Mouse (Mus musculus): ENCODE measurements at regions not wholly inside any gene's neighbourhood (a gene's known extent, or its start where the extent isn't known, plus 50 kb on each side); places are given as distances from the start of the nearest gene placed in this dataset.

- H3K9me3 ChIP-seq (ENCODE audit: low read length), result no peaks in the 10 kb centered on the region
- H3K4me3 ChIP-seq (ENCODE audit: low read length), result no peak overlapping the region
- H3K36me3 ChIP-seq (ENCODE audit: insufficient read depth, low read length), result no peaks in the 10 kb centered on the region
- H3K27ac ChIP-seq, result no peak overlapping the region
- 68% methylated on average over 2 of the region's 2 CpGs for WGBS
- H3K9ac ChIP-seq (replicated peaks; ENCODE audit: low read length), result no peak overlapping the region
- H3K4me2 ChIP-seq (ENCODE audit: low read depth, low read length), result no peak overlapping the region
- ATAC-seq (no peak), DNase-seq (ENCODE audit: low spot score) (no peak)
- no peaks in the 10 kb centered on the region for H3K27me3 ChIP-seq (ENCODE audit: insufficient read depth, low read length)
- no peak for TF ChIP-seq CTCF (IDR thresholded peaks at IDR 0.05; ENCODE audit: low read depth)
- no peaks in the 10 kb centered on the region for H3K4me1 ChIP-seq (ENCODE audit: insufficient read depth, low read length)
Observed at GRCm38 (mm10) chr1:163190841-163191240, 105.4 kb upstream of the Mroh9 start.

DNA sequence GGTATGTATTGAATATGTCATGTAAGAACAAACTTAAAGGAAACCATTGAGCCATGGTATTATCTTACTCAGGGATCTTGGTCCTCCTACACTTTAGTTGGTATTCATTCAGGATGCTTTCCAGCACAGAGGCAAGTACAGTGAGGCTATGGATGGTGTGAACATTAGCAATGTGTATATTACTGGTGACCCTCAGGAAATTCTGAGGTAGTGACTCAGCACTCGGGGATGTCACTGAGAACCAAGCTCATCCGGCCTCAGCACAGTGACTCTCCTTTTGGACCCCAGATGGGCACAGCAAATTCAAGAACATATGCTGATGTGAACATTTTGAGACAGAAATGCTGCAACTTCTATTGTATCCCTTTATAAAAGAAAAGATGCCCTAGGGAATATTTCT is 96.4 kb upstream of the Mroh9 start:
- TF ChIP-seq CTCF (IDR thresholded peaks at IDR 0.05; ENCODE audit: low read depth), result no peak
- H3K27ac ChIP-seq, result no peak overlapping the region
- ATAC-seq (no peak), DNase-seq (ENCODE audit: low spot score) (no peak)
- H3K4me2 ChIP-seq (ENCODE audit: low read depth, low read length), result no peak overlapping the region
- no peak overlapping the region for H3K9ac ChIP-seq (replicated peaks; ENCODE audit: low read length)
- no peak overlapping the region for H3K4me3 ChIP-seq (ENCODE audit: low read length)
- no peaks in the 10 kb centered on the region for H3K4me1 ChIP-seq (ENCODE audit: insufficient read depth, low read length)
- 83% methylated on average over 2 of the region's 2 CpGs for WGBS
- no peaks in the 10 kb centered on the region for H3K9me3 ChIP-seq (ENCODE audit: low read length)
- H3K36me3 ChIP-seq (ENCODE audit: insufficient read depth, low read length), result no peaks in the 10 kb centered on the region
- H3K27me3 ChIP-seq (ENCODE audit: insufficient read depth, low read length), result no peaks in the 10 kb centered on the region

DNA sequence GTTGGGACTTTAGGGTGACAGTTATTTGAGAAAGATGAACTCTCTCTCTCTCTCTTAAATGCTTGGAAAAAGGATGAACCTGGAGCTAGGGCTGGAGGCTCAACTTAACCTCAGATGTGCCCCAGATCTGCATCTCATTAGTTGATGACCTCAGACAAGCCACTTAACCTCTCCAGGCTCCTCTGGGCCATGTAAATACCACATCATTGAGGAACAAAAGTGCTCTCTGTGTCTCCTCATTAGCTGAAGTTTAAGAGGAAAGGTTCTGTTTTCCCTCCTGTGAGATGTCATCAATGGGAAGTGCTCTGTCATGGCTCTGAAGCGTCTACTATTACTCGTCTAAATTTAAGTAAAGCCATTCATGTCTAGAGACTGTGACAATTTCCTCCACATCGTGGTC is 91.5 kb upstream of the Mroh9 start:
- H3K27me3 ChIP-seq (ENCODE audit: insufficient read depth, low read length), result no peaks in the 10 kb centered on the region
- H3K27ac ChIP-seq, result no peak overlapping the region
- no peak for ATAC-seq
- H3K4me1 ChIP-seq (ENCODE audit: insufficient read depth, low read length), result no peaks in the 10 kb centered on the region
- H3K9ac ChIP-seq (replicated peaks; ENCODE audit: low read length), result no peak overlapping the region
- no peak overlapping the region for H3K4me2 ChIP-seq (ENCODE audit: low read depth, low read length)
- no peaks in the 10 kb centered on the region for H3K9me3 ChIP-seq (ENCODE audit: low read length)
- no peak for DNase-seq (ENCODE audit: low spot score)
- no peak for TF ChIP-seq CTCF (IDR thresholded peaks at IDR 0.05; ENCODE audit: low read depth)
- H3K36me3 ChIP-seq (ENCODE audit: insufficient read depth, low read length), result no peaks in the 10 kb centered on the region
- no peak overlapping the region for H3K4me3 ChIP-seq (ENCODE audit: low read length)
- WGBS, result 43% methylated on average over 3 of the region's 3 CpGs

GRCm38 (mm10) chr1:163167051-163167450 is 81.6 kb upstream of the Mroh9 start:
- Histone ChIP-seq H3K4me1 (ENCODE audit: insufficient read depth, low read length) (no peaks in the 10 kb centered on the region), H3K4me3 (ENCODE audit: low read length) (no peak overlapping the region), H3K36me3 (ENCODE audit: insufficient read depth, low read length) (no peaks in the 10 kb centered on the region), H3K9ac (replicated peaks; ENCODE audit: low read length) (no peak overlapping the region), H3K4me2 (ENCODE audit: low read depth, low read length) (no peak overlapping the region), H3K27me3 (ENCODE audit: insufficient read depth, low read length) (no peaks in the 10 kb centered on the region), H3K9me3 (ENCODE audit: low read length) (no peaks in the 10 kb centered on the region), H3K27ac (no peak overlapping the region)
- no peak for DNase-seq (ENCODE audit: low spot score)
- TF ChIP-seq CTCF (IDR thresholded peaks at IDR 0.05; ENCODE audit: low read depth), result no peak
- no peak for ATAC-seq

DNA sequence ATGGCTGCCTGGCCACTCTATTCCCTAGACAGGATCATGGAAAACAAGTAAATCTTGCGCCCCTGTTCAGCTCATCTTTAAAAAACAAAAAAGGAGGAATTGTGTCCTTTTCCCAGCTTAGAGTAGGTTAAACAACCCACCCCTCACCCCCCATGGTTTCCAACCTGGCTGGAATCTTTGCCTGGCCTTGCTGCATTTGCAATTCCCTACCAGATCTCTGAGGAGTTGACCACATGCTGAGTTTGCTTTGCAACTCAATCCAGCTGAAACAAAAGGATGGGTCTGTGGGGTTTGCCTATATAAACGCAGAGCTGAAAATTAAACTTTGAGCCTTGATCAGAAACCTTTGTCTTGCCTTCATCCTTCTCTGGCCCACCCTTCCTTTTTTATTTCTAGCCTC is 78.2 kb upstream of the Mroh9 start:
- Histone ChIP-seq H3K27me3 (ENCODE audit: insufficient read depth, low read length) (no peaks in the 10 kb centered on the region), H3K4me3 (ENCODE audit: low read length) (no peak overlapping the region), H3K9ac (replicated peaks; ENCODE audit: low read length) (no peak overlapping the region), H3K36me3 (ENCODE audit: insufficient read depth, low read length) (no peaks in the 10 kb centered on the region), H3K27ac (no peak overlapping the region), H3K9me3 (ENCODE audit: low read length) (no peaks in the 10 kb centered on the region), H3K4me1 (ENCODE audit: insufficient read depth, low read length) (no peaks in the 10 kb centered on the region), H3K4me2 (ENCODE audit: low read depth, low read length) (no peak overlapping the region)
- no peak for TF ChIP-seq CTCF (IDR thresholded peaks at IDR 0.05; ENCODE audit: low read depth)
- no peak for ATAC-seq
- no peak for DNase-seq (ENCODE audit: low spot score)
- WGBS, result 24% methylated on average over 2 of the region's 2 CpGs

DNA sequence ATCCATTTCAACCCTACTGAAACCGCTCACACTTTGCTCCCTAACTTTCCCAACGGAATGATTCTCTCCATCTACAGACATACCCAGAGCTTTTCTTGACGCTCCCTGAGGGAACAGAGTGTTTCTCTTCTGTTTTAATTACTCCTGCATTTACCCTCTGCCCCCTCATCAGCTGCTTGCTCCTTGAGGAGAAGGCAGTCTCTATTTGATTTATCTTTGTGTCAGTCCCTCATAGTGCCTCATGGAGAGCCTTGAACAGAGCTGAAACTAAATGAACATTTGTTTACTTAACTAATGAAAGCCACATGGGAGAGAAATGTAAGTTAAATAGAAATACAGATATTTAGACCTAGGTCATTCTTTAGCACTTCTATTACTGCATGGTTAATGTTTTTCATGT is 74.4 kb upstream of the Mroh9 start:
- Histone ChIP-seq H3K36me3 (ENCODE audit: insufficient read depth, low read length) (no peaks in the 10 kb centered on the region), H3K27me3 (ENCODE audit: insufficient read depth, low read length) (no peaks in the 10 kb centered on the region), H3K4me2 (ENCODE audit: low read depth, low read length) (no peak overlapping the region), H3K9me3 (ENCODE audit: low read length) (no peaks in the 10 kb centered on the region), H3K9ac (replicated peaks; ENCODE audit: low read length) (no peak overlapping the region), H3K4me3 (ENCODE audit: low read length) (no peak overlapping the region), H3K4me1 (ENCODE audit: insufficient read depth, low read length) (no peaks in the 10 kb centered on the region), H3K27ac (no peak overlapping the region)
- 65% methylated on average over 3 of the region's 3 CpGs for WGBS
- DNase-seq (ENCODE audit: low spot score), result no peak
- ATAC-seq, result no peak
- no peak for TF ChIP-seq CTCF (IDR thresholded peaks at IDR 0.05; ENCODE audit: low read depth)

DNA sequence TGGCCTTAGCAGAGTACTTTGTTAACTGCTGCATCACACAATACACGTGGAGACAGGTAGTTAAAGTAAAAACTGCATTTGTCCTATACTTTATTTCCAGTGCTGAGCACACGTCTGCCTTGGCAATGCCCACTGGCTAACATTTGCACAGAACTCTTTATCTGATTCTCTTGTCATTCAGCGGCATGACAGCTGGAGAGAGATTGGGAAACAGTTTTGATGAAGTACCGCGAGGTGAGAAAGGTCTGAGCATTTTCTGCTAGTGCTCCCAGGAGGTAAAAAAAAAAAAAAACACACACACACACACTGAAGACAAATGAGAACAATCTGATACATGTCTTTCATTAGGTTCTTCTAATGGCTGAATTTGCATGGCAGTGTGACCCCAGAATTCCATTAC is 73.0 kb upstream of the Mroh9 start:
- ATAC-seq, result no peak
- no peaks in the 10 kb centered on the region for H3K36me3 ChIP-seq (ENCODE audit: insufficient read depth, low read length)
- H3K4me1 ChIP-seq (ENCODE audit: insufficient read depth, low read length), result no peaks in the 10 kb centered on the region
- WGBS, result 72% methylated on average over 5 of the region's 5 CpGs
- no peak overlapping the region for H3K27ac ChIP-seq
- no peak overlapping the region for H3K4me2 ChIP-seq (ENCODE audit: low read depth, low read length)
- H3K9me3 ChIP-seq (ENCODE audit: low read length), result no peaks in the 10 kb centered on the region
- no peak overlapping the region for H3K9ac ChIP-seq (replicated peaks; ENCODE audit: low read length)
- no peak for TF ChIP-seq CTCF (IDR thresholded peaks at IDR 0.05; ENCODE audit: low read depth)
- H3K27me3 ChIP-seq (ENCODE audit: insufficient read depth, low read length), result no peaks in the 10 kb centered on the region
- no peak for DNase-seq (ENCODE audit: low spot score)
- no peak overlapping the region for H3K4me3 ChIP-seq (ENCODE audit: low read length)

Data from hindbrain, postnatal 0 days (tissue).